Mouse (Mus musculus): ENCODE measurements at regions not wholly inside any gene's neighbourhood (a gene's known extent, or its start where the extent isn't known, plus 50 kb on each side); places are given as distances from the start of the nearest gene placed in this dataset.

GRCm38 (mm10) chr4:31331053-31331452, 632.8 kb upstream of the Map3k7 start:
- TF ChIP-seq EP300 (IDR thresholded peaks at IDR 0.05; ENCODE audit: low read depth) = no peak
- no peak for TF ChIP-seq CTCF (IDR thresholded peaks at IDR 0.05; ENCODE audit: low read depth)

Data from liver, postnatal 0 days (tissue).